Comparison of ENCODE assay signal across 8 mouse cellular contexts in genomic region chr2:25331470-25331869, GRCm38 (mm10). TPM values are rescaled to one million over a fixed set of nuclear protein-coding genes. Genes with fewer than 3 reads are reported as not detected.
DNase-seq lines count a peak whose midpoint lies in the region; ATAC-seq lines count a peak whose summit lies in the region.

No protein-coding gene starts in this region.

- H3K4me1 ChIP-seq in heart, embryonic 16.5 days (ENCODE audit: control insufficient read depth, insufficient read depth, low read length), result peaks cover 15% of the 10 kb centered on the region
- peaks cover 15% of the 10 kb centered on the region for H3K4me1 ChIP-seq in hindbrain, embryonic 14.5 days (replicated peaks; ENCODE audit: control insufficient read depth, insufficient read depth, low read length)
- H3K4me1 ChIP-seq in midbrain, embryonic 15.5 days, result peaks cover 33% of the 10 kb centered on the region

- intact Hi-C loops in heart, postnatal 36 days (cut with DNase I), result loop anchor here (5.0 kb wide), 2 partner anchors 59 to 134 kb away; partner anchors contain the start of genes Anapc2, Ssna1 and Tor4a

- no peak overlapping the region for H3K27ac ChIP-seq in heart, embryonic 16.5 days (ENCODE audit: low read length)
- H3K27ac ChIP-seq in hindbrain, embryonic 14.5 days, result no peak overlapping the region
- no peak overlapping the region for H3K27ac ChIP-seq in midbrain, embryonic 15.5 days

- peaks cover 20% of the 10 kb centered on the region for H3K36me3 ChIP-seq in heart, embryonic 16.5 days (ENCODE audit: control insufficient read depth, insufficient read depth)
- H3K36me3 ChIP-seq in hindbrain, embryonic 14.5 days (replicated peaks; ENCODE audit: control insufficient read depth, insufficient read depth), result peaks cover 26% of the 10 kb centered on the region
- H3K36me3 ChIP-seq in midbrain, embryonic 15.5 days (replicated peaks), result peaks cover 22% of the 10 kb centered on the region; the same call in 1 of the 2 replicates

- peak overlapping the region; percentile 96 for H3K4me3 ChIP-seq in heart, embryonic 16.5 days (ENCODE audit: low read length)
- peak overlapping the region; percentile 98 for H3K4me3 ChIP-seq in hindbrain, embryonic 14.5 days (replicated peaks; ENCODE audit: low read length)
- H3K4me3 ChIP-seq in midbrain, embryonic 15.5 days, result peak overlapping the region; percentile 68

- H3K27me3 ChIP-seq in heart, embryonic 16.5 days (ENCODE audit: control insufficient read depth, insufficient read depth, low read length), result no peaks in the 10 kb centered on the region; the same call in 1 of the 2 replicates
- H3K27me3 ChIP-seq in hindbrain, embryonic 14.5 days (ENCODE audit: control insufficient read depth, insufficient read depth, low read length), result no peaks in the 10 kb centered on the region
- no peaks in the 10 kb centered on the region for H3K27me3 ChIP-seq in midbrain, embryonic 15.5 days (replicated peaks)

- H3K9ac ChIP-seq in heart, embryonic 16.5 days (ENCODE audit: low read length), result peak overlapping the region; percentile 97
- peak overlapping the region; percentile 97 for H3K9ac ChIP-seq in hindbrain, embryonic 14.5 days
- H3K9ac ChIP-seq in midbrain, embryonic 15.5 days, result no peak overlapping the region

- DNase-seq in heart, postnatal 36 days, result no peak
- DNase-seq in NIH3T3 (ENCODE audit: low read depth), result peak; percentile 37
- no peak for DNase-seq in hindbrain, embryonic 14.5 days (ENCODE audit: low spot score)
- no peak for DNase-seq in urinary bladder, postnatal 25 days (ENCODE audit: low spot score)
- DNase-seq in thymus, postnatal 14 days, result no peak
- no peak for DNase-seq in adrenal gland, postnatal 36 days

- no peak for ATAC-seq in heart, embryonic 16.5 days (replicated peaks; ENCODE audit: extremely low read depth, insufficient read depth, low FRiP score)
- no peak for ATAC-seq in hindbrain, embryonic 14.5 days (ENCODE audit: low FRiP score)
- ATAC-seq in midbrain, embryonic 15.5 days (replicated peaks), result no peak

- WGBS in heart, embryonic 16.5 days, result 53% methylated on average over 9 of the region's 9 CpGs
- 62% methylated on average over 9 of the region's 9 CpGs for WGBS in hindbrain, embryonic 14.5 days
- 63% methylated on average over 9 of the region's 9 CpGs for WGBS in midbrain, embryonic 15.5 days

- peak overlapping the region; percentile 71 for H3K4me2 ChIP-seq in heart, embryonic 16.5 days (ENCODE audit: low read depth, low read length)
- H3K4me2 ChIP-seq in hindbrain, embryonic 14.5 days (replicated peaks), result peak overlapping the region; percentile 91
- H3K4me2 ChIP-seq in midbrain, embryonic 15.5 days, result peak overlapping the region; percentile 73

- H3K9me3 ChIP-seq in heart, embryonic 16.5 days (replicated peaks; ENCODE audit: control insufficient read depth, low read length), result no peaks in the 10 kb centered on the region
- no peaks in the 10 kb centered on the region for H3K9me3 ChIP-seq in hindbrain, embryonic 14.5 days (ENCODE audit: control insufficient read depth, low read length)
- H3K9me3 ChIP-seq in midbrain, embryonic 15.5 days, result no peaks in the 10 kb centered on the region

RNA-seq across cellular contexts. Expression of gene Man1b1, which starts 0.7 kb away (rescaled TPM):
- 24.7 and 28.4 TPM in 2 replicates for polyA plus RNA-seq in heart, embryonic 16.5 days (2015; fragmentation: Nextera tagmentation; extraction: Ambion mirVana)
- 10 to 100 TPM; 21.9 to 23.2 TPM for total RNA-seq in heart, postnatal 36 days (2021)
- polyA plus RNA-seq in hindbrain, embryonic 14.5 days (2014; fragmentation: Nextera tagmentation; extraction: Ambion mirVana), result 51.6 and 66.0 TPM in 2 replicates
- polyA plus RNA-seq in midbrain, embryonic 15.5 days (2015; fragmentation: Nextera tagmentation; extraction: Ambion mirVana), result 44.3 and 50.3 TPM in 2 replicates
- total RNA-seq in adrenal gland, postnatal 36 days (2021), result 10 to 100 TPM; 53.1 to 59.2 TPM

RNA-seq across cellular contexts. Expression of gene Grin1, which starts 12.5 kb away (rescaled TPM):
- polyA plus RNA-seq in heart, embryonic 16.5 days (2015; fragmentation: Nextera tagmentation; extraction: Ambion mirVana), result 0.14 TPM in 1 of 2 replicates, not detected in the other
- total RNA-seq in heart, postnatal 36 days (2021), result not detected
- 57.2 and 68.4 TPM in 2 replicates for polyA plus RNA-seq in hindbrain, embryonic 14.5 days (2014; fragmentation: Nextera tagmentation; extraction: Ambion mirVana)
- polyA plus RNA-seq in midbrain, embryonic 15.5 days (2015; fragmentation: Nextera tagmentation; extraction: Ambion mirVana), result 49.1 and 51.5 TPM in 2 replicates
- total RNA-seq in adrenal gland, postnatal 36 days (2021), result 1 to 10 TPM; 6.3 to 7.6 TPM

RNA-seq across cellular contexts. Expression of gene Dpp7, which starts 24.7 kb away (rescaled TPM):
- polyA plus RNA-seq in heart, embryonic 16.5 days (2015; fragmentation: Nextera tagmentation; extraction: Ambion mirVana), result 10.3 and 10.6 TPM in 2 replicates
- 1 to 10 TPM; 3.4 to 3.7 TPM for total RNA-seq in heart, postnatal 36 days (2021)
- polyA plus RNA-seq in hindbrain, embryonic 14.5 days (2014; fragmentation: Nextera tagmentation; extraction: Ambion mirVana), result 21.5 and 24.7 TPM in 2 replicates
- 23.8 and 25.8 TPM in 2 replicates for polyA plus RNA-seq in midbrain, embryonic 15.5 days (2015; fragmentation: Nextera tagmentation; extraction: Ambion mirVana)
- total RNA-seq in adrenal gland, postnatal 36 days (2021), result 10 to 100 TPM; 29.9 to 31.8 TPM

RNA-seq across cellular contexts. Expression of gene Uap1l1, which starts 34.0 kb away (rescaled TPM):
- polyA plus RNA-seq in heart, embryonic 16.5 days (2015; fragmentation: Nextera tagmentation; extraction: Ambion mirVana), result 18.8 and 19.3 TPM in 2 replicates
- total RNA-seq in heart, postnatal 36 days (2021), result 1 to 10 TPM; 6.7 to 8.6 TPM
- 6.3 and 6.8 TPM in 2 replicates for polyA plus RNA-seq in hindbrain, embryonic 14.5 days (2014; fragmentation: Nextera tagmentation; extraction: Ambion mirVana)
- polyA plus RNA-seq in midbrain, embryonic 15.5 days (2015; fragmentation: Nextera tagmentation; extraction: Ambion mirVana), result 5.6 and 5.9 TPM in 2 replicates
- 10 to 100 TPM; 20.0 to 23.1 TPM for total RNA-seq in adrenal gland, postnatal 36 days (2021)

RNA-seq across cellular contexts. Expression of gene Sapcd2, which starts 40.7 kb away (rescaled TPM):
- 21.1 and 22.5 TPM in 2 replicates for polyA plus RNA-seq in heart, embryonic 16.5 days (2015; fragmentation: Nextera tagmentation; extraction: Ambion mirVana)
- under 1 TPM; 0.46 to 0.56 TPM for total RNA-seq in heart, postnatal 36 days (2021)
- polyA plus RNA-seq in hindbrain, embryonic 14.5 days (2014; fragmentation: Nextera tagmentation; extraction: Ambion mirVana), result 10.0 and 10.8 TPM in 2 replicates
- polyA plus RNA-seq in midbrain, embryonic 15.5 days (2015; fragmentation: Nextera tagmentation; extraction: Ambion mirVana), result 11.1 and 14.7 TPM in 2 replicates
- total RNA-seq in adrenal gland, postnatal 36 days (2021), result under 1 TPM; 0.43 to 0.95 TPM

Comparison
In these comparisons a context has a peak if more than half of its experiments do, and no peak if none do; other contexts are left out.
1. RNA of gene Grin1, which starts 12.5 kb away (polyA plus RNA-seq): 57.2 to 68.4 TPM in hindbrain, embryonic 14.5 days and 49.1 to 51.5 TPM in midbrain, embryonic 15.5 days; 0.14 TPM in heart, embryonic 16.5 days; every median in the first group is over 10 times any median in the second.
2. Peak in every context shown above with its lines, with median percentiles within 50 percentile points of each other: H3K4me2 ChIP-seq and H3K4me3 ChIP-seq.